In genomic region chr15:9409475-9409874, GRCm38 (mm10) we compare ENCODE assay signal across 19 mouse cellular contexts. TPM values are rescaled to one million over a fixed set of nuclear protein-coding genes. Genes with fewer than 3 reads are reported as not detected.
"Had no signal": no experiment of that assay in that cellular context is flagged by ENCODE, and none has a peak within 500 bp of the region (broad histone marks: within the 10 kb centered on the region; RNA-seq: fewer than 3 reads in every experiment).

No protein-coding gene starts in this region.

- DNase-seq: heart, postnatal 10 days; heart, postnatal 14 days; heart, postnatal 36 days; heart, postnatal 4 days; kidney, adult 11 months; kidney, adult 18-20 months; kidney, adult 2 months; kidney, adult 8-10 months; kidney, adult 9 months; kidney, postnatal 10 days; kidney, postnatal 14 days; kidney, postnatal 25 days; kidney, postnatal 36 days; kidney, postnatal 4 days; layer of hippocampus, adult 9-11 months; layer of hippocampus, postnatal 36 days had no signal

RNA-seq across cellular contexts. Expression of gene Capsl, which starts 26.4 kb away (rescaled TPM):
- total RNA-seq: heart, postnatal 10 days; heart, postnatal 25 days; heart, postnatal 36 days; heart, postnatal 4 days had no signal
- polyA plus RNA-seq: heart, embryonic 12.5 days; heart, postnatal 0 days had no signal
